Comparison of ENCODE assay signal across 42 mouse cellular contexts in the genomic region with DNA sequence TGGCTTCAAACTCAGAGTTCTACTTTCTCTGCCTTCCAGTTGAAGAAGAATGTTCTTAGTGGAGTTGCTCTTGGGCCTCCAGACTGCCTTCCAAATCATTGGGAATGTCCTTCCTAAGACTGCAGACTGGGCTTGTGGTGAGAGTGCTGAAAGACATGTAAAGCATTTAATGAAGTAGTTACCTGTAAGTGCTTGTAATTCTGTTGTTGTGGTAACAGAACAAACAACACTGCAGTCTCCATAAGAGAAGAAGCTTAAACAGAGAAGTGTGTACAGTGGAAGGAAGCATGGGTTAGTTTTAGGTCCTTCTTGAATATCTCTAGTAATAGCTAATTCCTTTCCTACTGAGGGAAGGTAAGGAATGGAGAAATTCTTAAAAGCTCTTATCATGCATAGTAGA. TPM values are rescaled to one million over a fixed set of nuclear protein-coding genes. Genes with fewer than 3 reads are reported as not detected.
"Had no signal": no experiment of that assay in that cellular context is flagged by ENCODE, and none has a peak within 500 bp of the region (broad histone marks: within the 10 kb centered on the region; RNA-seq: fewer than 3 reads in every experiment).

No protein-coding gene starts in this region.

- H3K9ac ChIP-seq: forebrain, postnatal 0 days; heart, embryonic 13.5 days; heart, embryonic 15.5 days; hindbrain, embryonic 13.5 days; hindbrain, embryonic 15.5 days; kidney, embryonic 15.5 days; limb, embryonic 13.5 days; limb, embryonic 15.5 days; liver, embryonic 12.5 days had no signal

- H3K36me3 ChIP-seq: heart, embryonic 10.5 days; heart, embryonic 13.5 days; heart, embryonic 15.5 days; hindbrain, embryonic 13.5 days; hindbrain, embryonic 15.5 days; kidney, embryonic 15.5 days; limb, embryonic 13.5 days; limb, embryonic 15.5 days; liver, embryonic 12.5 days had no signal

- H3K27me3 ChIP-seq: heart, embryonic 13.5 days; heart, embryonic 15.5 days; hindbrain, embryonic 13.5 days; hindbrain, embryonic 15.5 days; kidney, embryonic 15.5 days; limb, embryonic 13.5 days; limb, embryonic 15.5 days; liver, embryonic 12.5 days had no signal

- H3K9me3 ChIP-seq: heart, embryonic 10.5 days; heart, embryonic 13.5 days; heart, embryonic 15.5 days; hindbrain, embryonic 13.5 days; hindbrain, embryonic 15.5 days; kidney, embryonic 15.5 days; limb, embryonic 13.5 days; limb, embryonic 15.5 days; liver, embryonic 12.5 days had no signal

- H3K4me2 ChIP-seq: heart, embryonic 13.5 days; heart, embryonic 15.5 days; hindbrain, embryonic 13.5 days; hindbrain, embryonic 15.5 days; kidney, embryonic 15.5 days; limb, embryonic 13.5 days; limb, embryonic 15.5 days; liver, embryonic 12.5 days had no signal

- ATAC-seq: forebrain, postnatal 0 days; hindbrain, postnatal 0 days; intestine, embryonic 16.5 days; liver, embryonic 12.5 days had no signal

- H3K4me3 ChIP-seq: heart, embryonic 10.5 days; heart, embryonic 13.5 days; heart, embryonic 15.5 days; hindbrain, embryonic 13.5 days; hindbrain, embryonic 15.5 days; kidney, embryonic 15.5 days; limb, embryonic 13.5 days; limb, embryonic 15.5 days; liver, embryonic 12.5 days had no signal

- H3K4me1 ChIP-seq: hindbrain, embryonic 15.5 days; kidney, embryonic 15.5 days; limb, embryonic 13.5 days; limb, embryonic 15.5 days had no signal

- H3K27ac ChIP-seq: heart, embryonic 10.5 days; hindbrain, embryonic 13.5 days; hindbrain, embryonic 15.5 days; hindbrain, postnatal 0 days; kidney, embryonic 15.5 days; kidney, postnatal 0 days; limb, embryonic 13.5 days; limb, embryonic 15.5 days; liver, embryonic 12.5 days had no signal

- DNase-seq: forebrain, postnatal 0 days; gastrocnemius, postnatal 10 days; gastrocnemius, postnatal 36 days; heart, adult 18-20 months; heart, postnatal 14 days; heart, postnatal 36 days; kidney, adult 11 months; kidney, adult 8-10 months; kidney, postnatal 14 days; kidney, postnatal 36 days; layer of hippocampus, adult 9-11 months; layer of hippocampus, postnatal 36 days; left cerebral cortex, postnatal 4 days had no signal

RNA-seq across cellular contexts. Expression of a gene that starts 47.4 kb away (rescaled TPM):
- total RNA-seq: forebrain, postnatal 0 days; gastrocnemius, adult 18-20 months; gastrocnemius, postnatal 10 days; gastrocnemius, postnatal 36 days; heart, adult 18-20 months; heart, adult 8-10 months; heart, postnatal 14 days; heart, postnatal 36 days; hematopoietic stem cell, adult 5-6 weeks; hindbrain, postnatal 0 days; layer of hippocampus, adult 18-20 months; layer of hippocampus, adult 8-10 months; layer of hippocampus, postnatal 14 days; layer of hippocampus, postnatal 36 days; left cerebral cortex, adult 18-20 months; left cerebral cortex, adult 8-10 months; left cerebral cortex, postnatal 10 days; left cerebral cortex, postnatal 25 days; left cerebral cortex, postnatal 4 days; liver, adult 2 months had no signal
- polyA plus RNA-seq: forebrain, postnatal 0 days; gonadal fat pad, adult 2 months; heart, embryonic 10.5 days; heart, embryonic 13.5 days; heart, embryonic 15.5 days; heart, postnatal 0 days; hindbrain, embryonic 11.5 days; hindbrain, embryonic 13.5 days; hindbrain, embryonic 15.5 days; hindbrain, postnatal 0 days; intestine, embryonic 14.5 days; intestine, embryonic 16.5 days; kidney, embryonic 15.5 days; kidney, postnatal 0 days; large intestine, adult 2 months; limb, embryonic 11.5 days; limb, embryonic 13.5 days; limb, embryonic 15.5 days; liver, adult 2 months; liver, embryonic 12.5 days had no signal
